Mouse (Mus musculus) 3134 (cell line): ENCODE results near the gene Fam180a.

ENCODE experiments used
- DNase-seq: peaks from one replicate; pipeline ENCODE4 v3.0.0-alpha.2; 2011; ENCODE audit warnings: low spot score; ENCODE audit not compliant: insufficient read length; ENCODE audit errors: extremely low read depth

Fam180a gene

DNA sequence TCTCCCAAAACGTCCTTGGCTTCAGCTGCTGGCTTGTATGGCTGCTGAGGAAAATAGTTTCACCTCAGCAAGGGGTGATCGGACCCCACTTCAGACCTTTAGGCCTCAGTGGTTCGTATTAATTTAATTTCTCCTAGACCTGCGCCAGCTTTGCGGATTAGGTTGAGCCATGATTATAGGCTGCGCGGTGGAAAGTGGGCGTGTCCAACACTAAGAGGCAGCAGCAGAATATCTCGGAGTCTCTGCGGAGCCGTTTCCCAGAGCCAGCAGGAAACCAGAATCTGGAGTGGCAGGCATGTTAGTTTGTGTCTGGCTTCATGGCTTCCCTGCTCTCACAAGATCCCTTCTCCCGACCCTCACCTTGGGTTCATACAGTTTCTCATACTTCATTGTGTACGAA, 56.3 kb downstream of the Fam180a start:
- DNase-seq = no peak

DNA sequence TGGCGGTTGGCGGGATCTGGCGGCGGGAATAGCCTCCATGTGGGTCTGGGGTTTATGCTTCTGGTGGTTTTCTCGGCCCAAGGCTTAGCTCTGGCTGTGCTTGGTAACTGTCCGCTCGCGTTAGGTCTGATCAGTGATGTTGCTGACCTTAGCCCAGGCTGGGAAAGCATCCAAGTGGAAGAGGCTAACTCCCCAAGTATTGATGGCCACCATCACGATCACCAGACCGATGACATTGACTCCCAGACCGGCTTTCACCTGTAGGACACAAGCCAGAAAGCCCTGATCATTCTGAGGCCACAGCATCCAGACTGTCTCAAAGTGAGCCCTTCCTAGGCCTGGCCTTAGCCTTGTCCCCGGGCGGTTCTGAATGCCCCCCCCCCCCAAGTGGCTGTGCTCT, 57.2 kb downstream of the Fam180a start:
- no peak for DNase-seq

DNA sequence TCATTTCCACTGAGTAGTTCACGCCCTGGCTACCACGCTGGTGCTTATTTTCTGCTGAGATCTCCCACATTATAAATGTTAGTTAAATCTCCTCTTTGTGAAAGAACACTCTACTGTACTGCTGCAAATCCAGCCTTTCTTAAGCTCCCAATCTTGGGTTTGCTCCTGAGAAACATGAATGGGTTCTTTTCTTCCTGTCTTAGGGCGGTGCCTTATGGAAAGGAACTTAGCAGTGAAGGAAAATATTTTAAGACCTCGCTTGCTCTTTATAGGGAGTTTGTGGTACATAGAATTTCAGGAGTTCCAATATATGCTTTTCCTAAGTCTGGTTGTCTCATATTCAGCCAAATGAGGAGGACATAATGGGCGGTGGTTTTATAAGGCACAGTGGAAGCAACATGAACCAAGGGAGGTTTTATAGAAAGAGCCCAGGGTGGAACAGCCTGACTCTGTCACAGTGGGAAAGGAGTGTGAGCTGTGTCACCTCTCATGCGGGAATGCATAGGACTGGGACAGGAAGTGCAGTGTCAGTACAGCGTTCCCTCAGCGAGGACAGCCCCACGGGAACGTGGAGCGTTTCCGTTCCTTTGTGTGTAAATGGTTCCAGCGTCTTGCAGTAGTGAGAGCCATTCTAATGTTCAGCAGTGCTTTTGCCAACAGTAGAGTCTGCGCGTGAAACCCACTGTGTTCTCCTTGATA, 60.2 kb downstream of the Fam180a start:
- DNase-seq = no peak
